Mouse (Mus musculus) liver, embryonic 13.5 days (tissue): Measurements from ENCODE around the gene Mdga2. TPM values are rescaled to one million over a fixed set of nuclear protein-coding genes. Genes with fewer than 3 reads are reported as not detected.

ENCODE experiments used
- ATAC-seq: fragments of 200-750 bp; cut with Nextera tagmentation; 2 replicates; pipeline ENCODE4 v1.8.0; 2017; ENCODE audit warnings: low read depth, mild to moderate bottlenecking, moderate number of reproducible peaks, moderate library complexity
- DNase-seq: peaks from one replicate; pipeline ENCODE4 v3.0.0; 2022
- H3K27ac ChIP-seq: fragments of 300-500 bp; sonication (generic); 2 replicates; pipeline ENCODE4 v1.5.1; 2015; ENCODE audit warnings: moderate library complexity, mild to moderate bottlenecking, inconsistent platforms
- H3K27me3 ChIP-seq: fragments of 300-500 bp; sonication (generic); 2 replicates; pipeline ENCODE4 v1.6.1; 2015; ENCODE audit warnings: mild to moderate bottlenecking, inconsistent platforms
- H3K36me3 ChIP-seq: fragments of 300-500 bp; sonication (generic); 2 replicates; pipeline ENCODE4 v1.6.1; 2015; ENCODE audit warnings: mild to moderate bottlenecking, inconsistent platforms
- H3K4me1 ChIP-seq: fragments of 300-500 bp; sonication (generic); replicated peaks from 2 replicates; pipeline ENCODE4 v1.6.1; 2015; ENCODE audit warnings: inconsistent platforms
- H3K4me2 ChIP-seq: fragments of 300-500 bp; sonication (generic); 2 replicates; pipeline ENCODE4 v1.6.1; 2015; ENCODE audit warnings: inconsistent platforms, mild to moderate bottlenecking, moderate library complexity
- H3K4me3 ChIP-seq: fragments of 300-500 bp; sonication (generic); replicated peaks from 2 replicates; pipeline ENCODE4 v1.5.1; 2015; ENCODE audit warnings: mild to moderate bottlenecking, inconsistent platforms
- H3K9ac ChIP-seq: fragments of 300-500 bp; sonication (generic); 2 replicates; pipeline ENCODE4 v1.6.1; 2015; ENCODE audit warnings: mild to moderate bottlenecking, inconsistent platforms
- H3K9me3 ChIP-seq: fragments of 300-500 bp; sonication (generic); replicated peaks from 2 replicates; pipeline ENCODE4 v1.6.1; 2016; ENCODE audit warnings: inconsistent platforms
- WGBS: fragments of 180-500 bp; shearing (Covaris S2); methylation state at CpG from one replicate; pipeline ENCODE4 v1.1.7; 2015; ENCODE audit not compliant: insufficient replicate concordance; 5-methylcytosine and 5-hydroxymethylcytosine counted together
- polyA plus RNA-seq: library from polyadenylated mRNA; unstranded; fragments of >200 nt; fragmentation: Nextera tagmentation; extraction: Ambion mirVana; gene quantifications from 2 replicates; pipeline ENCODE4 v1.2.1, GENCODE M21; 2015

Mdga2 gene
- polyA plus RNA-seq, 1 experiment from 2014 or later = 0.03 TPM

GRCm38 (mm10) chr12:67041865-67042264 lies 180.5 kb downstream of the Mdga2 start:
- Histone ChIP-seq H3K9ac (no peak overlapping the region), H3K27ac (no peak overlapping the region), H3K4me2 (no peak overlapping the region), H3K4me3 (no peak overlapping the region), H3K27me3 (no peaks in the 10 kb centered on the region), H3K4me1 (no peaks in the 10 kb centered on the region), H3K9me3 (no peaks in the 10 kb centered on the region), H3K36me3 (no peaks in the 10 kb centered on the region)
- 73% methylated on average over 4 of the region's 4 CpGs for WGBS
- ATAC-seq = no peak
- no peak for DNase-seq

- no peaks in the 10 kb centered on the region for H3K36me3 ChIP-seq
- ATAC-seq = no peak
- 76% methylated on average over 15 of the region's 15 CpGs for WGBS
These were observed 186.7 kb downstream of the Mdga2 start for GRCm38 (mm10) chr12:67035509-67036261.

GRCm38 (mm10) chr12:67017192-67017591 lies 205.2 kb downstream of the Mdga2 start:
- Histone ChIP-seq H3K9ac (no peak overlapping the region), H3K27ac (no peak overlapping the region), H3K9me3 (no peaks in the 10 kb centered on the region), H3K4me3 (no peak overlapping the region), H3K36me3 (no peaks in the 10 kb centered on the region), H3K27me3 (no peaks in the 10 kb centered on the region), H3K4me1 (no peaks in the 10 kb centered on the region), H3K4me2 (no peak overlapping the region)
- DNase-seq = no peak
- no peak for ATAC-seq
- 65% methylated on average over 3 of the region's 3 CpGs for WGBS

More at GRCm38 (mm10) chr12:67035509-67036261, 186.7 kb downstream of the Mdga2 start:
- no peak overlapping the region for H3K27ac ChIP-seq
- no peaks in the 10 kb centered on the region for H3K9me3 ChIP-seq
- DNase-seq = no peak
- H3K4me2 ChIP-seq = no peak overlapping the region
- no peaks in the 10 kb centered on the region for H3K4me1 ChIP-seq
- no peak overlapping the region for H3K4me3 ChIP-seq
- H3K9ac ChIP-seq = no peak overlapping the region
- H3K27me3 ChIP-seq = no peaks in the 10 kb centered on the region

GRCm38 (mm10) chr12:67011368-67011767 lies 211.0 kb downstream of the Mdga2 start:
- Histone ChIP-seq H3K27me3 (no peaks in the 10 kb centered on the region), H3K27ac (no peak overlapping the region), H3K4me3 (no peak overlapping the region), H3K4me1 (no peaks in the 10 kb centered on the region), H3K9me3 (no peaks in the 10 kb centered on the region), H3K4me2 (no peak overlapping the region), H3K9ac (no peak overlapping the region), H3K36me3 (no peaks in the 10 kb centered on the region)
- ATAC-seq = no peak
- 54% methylated on average over 4 of the region's 4 CpGs for WGBS
- DNase-seq = no peak

- no peaks in the 10 kb centered on the region for H3K27me3 ChIP-seq
- no peak overlapping the region for H3K4me3 ChIP-seq
- no peak for ATAC-seq
- H3K27ac ChIP-seq = no peak overlapping the region
- WGBS = 68% methylated on average over 4 of the region's 4 CpGs
- no peaks in the 10 kb centered on the region for H3K9me3 ChIP-seq
- no peaks in the 10 kb centered on the region for H3K36me3 ChIP-seq
- no peak for DNase-seq
- H3K4me2 ChIP-seq = no peak overlapping the region
- H3K9ac ChIP-seq = no peak overlapping the region
- no peaks in the 10 kb centered on the region for H3K4me1 ChIP-seq
These were observed 212.0 kb downstream of the Mdga2 start for GRCm38 (mm10) chr12:67010318-67010717.

GRCm38 (mm10) chr12:67009191-67009590 lies 213.2 kb downstream of the Mdga2 start:
- Histone ChIP-seq H3K27me3 (no peaks in the 10 kb centered on the region), H3K9ac (no peak overlapping the region), H3K36me3 (no peaks in the 10 kb centered on the region), H3K27ac (no peak overlapping the region), H3K9me3 (no peaks in the 10 kb centered on the region), H3K4me2 (no peak overlapping the region), H3K4me1 (no peaks in the 10 kb centered on the region), H3K4me3 (no peak overlapping the region)
- ATAC-seq (no peak), DNase-seq (no peak)
- WGBS = 55% methylated on average over 3 of the region's 3 CpGs

- Histone ChIP-seq H3K4me2 (no peak overlapping the region), H3K36me3 (no peaks in the 10 kb centered on the region), H3K9me3 (no peaks in the 10 kb centered on the region), H3K4me3 (no peak overlapping the region), H3K9ac (no peak overlapping the region), H3K4me1 (no peaks in the 10 kb centered on the region), H3K27me3 (no peaks in the 10 kb centered on the region), H3K27ac (no peak overlapping the region)
- ATAC-seq (no peak), DNase-seq (no peak)
- WGBS = 53% methylated on average over 3 of the region's 3 CpGs
These were observed 268.2 kb downstream of the Mdga2 start for GRCm38 (mm10) chr12:66954129-66954528.

- H3K27ac ChIP-seq = no peak overlapping the region
- no peak for ATAC-seq
- no peaks in the 10 kb centered on the region for H3K27me3 ChIP-seq
- H3K36me3 ChIP-seq = no peaks in the 10 kb centered on the region
- H3K4me1 ChIP-seq = no peaks in the 10 kb centered on the region
- 60% methylated on average over 5 of the region's 5 CpGs for WGBS
- H3K9me3 ChIP-seq = no peaks in the 10 kb centered on the region
- H3K9ac ChIP-seq = no peak overlapping the region
- no peak for DNase-seq
- no peak overlapping the region for H3K4me2 ChIP-seq
- no peak overlapping the region for H3K4me3 ChIP-seq
These were observed 306.6 kb downstream of the Mdga2 start for GRCm38 (mm10) chr12:66915741-66916140.

GRCm38 (mm10) chr12:66899366-66899765 lies 323.0 kb downstream of the Mdga2 start:
- no peaks in the 10 kb centered on the region for H3K4me1 ChIP-seq
- WGBS = 56% methylated on average over 4 of the region's 4 CpGs
- H3K9me3 ChIP-seq = no peaks in the 10 kb centered on the region
- DNase-seq (no peak), ATAC-seq (no peak)
- no peak overlapping the region for H3K4me3 ChIP-seq
- H3K36me3 ChIP-seq = no peaks in the 10 kb centered on the region
- H3K27me3 ChIP-seq = no peaks in the 10 kb centered on the region
- no peak overlapping the region for H3K27ac ChIP-seq
- no peak overlapping the region for H3K9ac ChIP-seq
- no peak overlapping the region for H3K4me2 ChIP-seq

GRCm38 (mm10) chr12:66896790-66897189 lies 325.6 kb downstream of the Mdga2 start:
- no peaks in the 10 kb centered on the region for H3K9me3 ChIP-seq
- H3K27ac ChIP-seq = no peak overlapping the region
- no peak overlapping the region for H3K9ac ChIP-seq
- H3K4me1 ChIP-seq = no peaks in the 10 kb centered on the region
- H3K36me3 ChIP-seq = no peaks in the 10 kb centered on the region
- H3K27me3 ChIP-seq = no peaks in the 10 kb centered on the region
- H3K4me2 ChIP-seq = no peak overlapping the region
- H3K4me3 ChIP-seq = no peak overlapping the region
- DNase-seq (no peak), ATAC-seq (no peak)
- 87% methylated on average over 3 of the region's 3 CpGs for whole genome bisulfite sequencing

GRCm38 (mm10) chr12:66890296-66890695 lies 332.1 kb downstream of the Mdga2 start:
- H3K4me3 ChIP-seq = no peak overlapping the region
- no peak overlapping the region for H3K27ac ChIP-seq
- H3K4me2 ChIP-seq = no peak overlapping the region
- 62% methylated on average over 3 of the region's 3 CpGs for WGBS
- no peak overlapping the region for H3K9ac ChIP-seq
- no peaks in the 10 kb centered on the region for H3K4me1 ChIP-seq
- DNase-seq = no peak
- no peak for ATAC-seq
- H3K36me3 ChIP-seq = no peaks in the 10 kb centered on the region
- no peaks in the 10 kb centered on the region for H3K9me3 ChIP-seq
- no peaks in the 10 kb centered on the region for H3K27me3 ChIP-seq

GRCm38 (mm10) chr12:66889276-66889675 lies 333.1 kb downstream of the Mdga2 start:
- ATAC-seq = no peak
- H3K36me3 ChIP-seq = no peaks in the 10 kb centered on the region
- H3K9me3 ChIP-seq = no peaks in the 10 kb centered on the region
- DNase-seq = no peak
- no peak overlapping the region for H3K4me2 ChIP-seq
- no peaks in the 10 kb centered on the region for H3K4me1 ChIP-seq
- no peak overlapping the region for H3K4me3 ChIP-seq
- 68% methylated on average over 3 of the region's 3 CpGs for WGBS
- no peak overlapping the region for H3K9ac ChIP-seq
- H3K27me3 ChIP-seq = no peaks in the 10 kb centered on the region
- H3K27ac ChIP-seq = no peak overlapping the region
